In the genomic region with DNA sequence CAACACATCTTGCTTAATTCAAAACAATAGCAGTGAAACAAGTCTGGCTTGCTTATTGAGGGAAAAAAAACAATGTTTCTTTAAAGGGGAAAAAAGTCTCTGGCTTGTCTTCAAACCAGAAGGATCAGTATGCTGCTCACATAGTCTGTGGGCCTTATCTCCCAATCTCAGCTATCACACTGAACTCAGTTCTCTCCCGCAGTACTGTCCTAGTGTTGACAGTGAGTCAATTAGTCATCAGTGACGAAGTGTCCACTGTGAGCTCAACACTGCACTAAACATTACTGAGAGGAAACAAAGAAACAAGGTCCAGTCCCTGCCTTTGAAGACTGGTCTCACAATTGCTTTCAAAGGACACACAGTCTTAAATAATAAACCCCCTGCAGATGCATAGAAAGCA, we compare ENCODE assay signal across 26 mouse cellular contexts.
DNase-seq lines count a peak whose midpoint lies in the region; ATAC-seq lines count a peak whose summit lies in the region.
"Had no signal": no experiment of that assay in that cellular context is flagged by ENCODE, and none has a peak within 500 bp of the region (broad histone marks: within the 10 kb centered on the region; RNA-seq: fewer than 3 reads in every experiment).

No protein-coding gene starts in this region.

- no peaks in the 10 kb centered on the region for H3K4me1 ChIP-seq in lung, embryonic 15.5 days
- H3K4me1 ChIP-seq in midbrain, embryonic 14.5 days (ENCODE audit: control insufficient read depth, insufficient read depth, low read length): no peaks in the 10 kb centered on the region
- no peaks in the 10 kb centered on the region for H3K4me1 ChIP-seq in midbrain, embryonic 15.5 days
- H3K4me1 ChIP-seq: embryonic facial prominence, embryonic 10.5 days; embryonic facial prominence, embryonic 13.5 days; forebrain, embryonic 12.5 days; forebrain, embryonic 15.5 days; heart, embryonic 12.5 days; heart, embryonic 15.5 days; hindbrain, embryonic 13.5 days had no signal

- H3K36me3 ChIP-seq in lung, embryonic 15.5 days: no peaks in the 10 kb centered on the region
- H3K36me3 ChIP-seq in midbrain, embryonic 14.5 days (ENCODE audit: control insufficient read depth, insufficient read depth, low read length): no peaks in the 10 kb centered on the region
- H3K36me3 ChIP-seq in midbrain, embryonic 15.5 days (replicated peaks): no peaks in the 10 kb centered on the region
- H3K36me3 ChIP-seq: embryonic facial prominence, embryonic 10.5 days; embryonic facial prominence, embryonic 13.5 days; forebrain, embryonic 12.5 days; forebrain, embryonic 15.5 days; heart, embryonic 12.5 days; heart, embryonic 15.5 days; hindbrain, embryonic 10.5 days; hindbrain, embryonic 13.5 days had no signal

- H3K9me3 ChIP-seq in lung, embryonic 15.5 days: no peaks in the 10 kb centered on the region
- no peaks in the 10 kb centered on the region for H3K9me3 ChIP-seq in midbrain, embryonic 14.5 days (ENCODE audit: control insufficient read depth, low read length)
- H3K9me3 ChIP-seq in midbrain, embryonic 15.5 days: no peaks in the 10 kb centered on the region
- H3K9me3 ChIP-seq: embryonic facial prominence, embryonic 10.5 days; embryonic facial prominence, embryonic 13.5 days; forebrain, embryonic 12.5 days; forebrain, embryonic 15.5 days; heart, embryonic 12.5 days; heart, embryonic 15.5 days; hindbrain, embryonic 10.5 days; hindbrain, embryonic 13.5 days had no signal

- H3K4me2 ChIP-seq in lung, embryonic 15.5 days: no peak overlapping the region
- H3K4me2 ChIP-seq in midbrain, embryonic 14.5 days (ENCODE audit: low read length): no peak overlapping the region
- H3K4me2 ChIP-seq in midbrain, embryonic 15.5 days: no peak overlapping the region
- H3K4me2 ChIP-seq: embryonic facial prominence, embryonic 13.5 days; forebrain, embryonic 12.5 days; forebrain, embryonic 15.5 days; heart, embryonic 12.5 days; heart, embryonic 15.5 days; hindbrain, embryonic 13.5 days had no signal

- H3K9ac ChIP-seq in lung, embryonic 15.5 days: no peak overlapping the region
- no peak overlapping the region for H3K9ac ChIP-seq in midbrain, embryonic 14.5 days (replicated peaks; ENCODE audit: low read length)
- no peak overlapping the region for H3K9ac ChIP-seq in midbrain, embryonic 15.5 days
- H3K9ac ChIP-seq: embryonic facial prominence, embryonic 13.5 days; forebrain, embryonic 12.5 days; forebrain, embryonic 15.5 days; heart, embryonic 12.5 days; heart, embryonic 15.5 days; hindbrain, embryonic 13.5 days had no signal

- peak; percentile 57; the same call in 1 of the 2 replicates for ATAC-seq in lung, embryonic 15.5 days (ENCODE audit: borderline replicate concordance, extremely low read depth, low FRiP score, low TSS enrichment)
- no peak for ATAC-seq in midbrain, embryonic 14.5 days (ENCODE audit: low FRiP score, low TSS enrichment)
- ATAC-seq in midbrain, embryonic 15.5 days (replicated peaks): no peak
- ATAC-seq: forebrain, embryonic 15.5 days; Patski had no signal

- no peak overlapping the region for H3K27ac ChIP-seq in lung, embryonic 15.5 days
- H3K27ac ChIP-seq in midbrain, embryonic 14.5 days (replicated peaks; ENCODE audit: low read depth, low read length): no peak overlapping the region
- no peak overlapping the region for H3K27ac ChIP-seq in midbrain, embryonic 15.5 days
- H3K27ac ChIP-seq: embryonic facial prominence, embryonic 10.5 days; embryonic facial prominence, embryonic 13.5 days; forebrain, embryonic 12.5 days; forebrain, embryonic 15.5 days; heart, embryonic 15.5 days; hindbrain, embryonic 10.5 days; hindbrain, embryonic 13.5 days had no signal

- DNase-seq in embryo, embryonic 10 days (ENCODE audit: low spot score): peak; percentile 10
- DNase-seq in embryo, embryonic 9.5 days (ENCODE audit: extremely low spot score): no peak
- DNase-seq in lung, postnatal 36 days: no peak
- peak; percentile 11 for DNase-seq in midbrain, embryonic 14.5 days
- DNase-seq in T-cell, adult 2 months (ENCODE audit: low spot score): no peak
- DNase-seq: adrenal gland, adult 2 months; adrenal gland, postnatal 14 days; cerebellum, adult 11-12 months; cerebellum, adult 9-10 months; cerebellum, postnatal 14 days; gastrocnemius, postnatal 25 days; heart, adult 18-20 months; heart, postnatal 10 days; heart, postnatal 36 days had no signal

- H3K27me3 ChIP-seq in lung, embryonic 15.5 days: no peaks in the 10 kb centered on the region
- H3K27me3 ChIP-seq in midbrain, embryonic 14.5 days (ENCODE audit: control insufficient read depth, insufficient read depth, low read length): no peaks in the 10 kb centered on the region
- no peaks in the 10 kb centered on the region for H3K27me3 ChIP-seq in midbrain, embryonic 15.5 days (replicated peaks)
- H3K27me3 ChIP-seq: embryonic facial prominence, embryonic 13.5 days; forebrain, embryonic 12.5 days; forebrain, embryonic 15.5 days; heart, embryonic 12.5 days; heart, embryonic 15.5 days; hindbrain, embryonic 13.5 days had no signal

- WGBS in lung, embryonic 15.5 days: 19% methylated on average over 2 of the region's 2 CpGs
- WGBS in midbrain, embryonic 14.5 days: 27% methylated on average over 2 of the region's 2 CpGs
- WGBS in midbrain, embryonic 15.5 days: 34% methylated on average over 2 of the region's 2 CpGs

- H3K4me3 ChIP-seq in lung, embryonic 15.5 days: no peak overlapping the region
- no peak overlapping the region for H3K4me3 ChIP-seq in midbrain, embryonic 14.5 days (replicated peaks; ENCODE audit: low read depth, low read length)
- H3K4me3 ChIP-seq in midbrain, embryonic 15.5 days: no peak overlapping the region
- H3K4me3 ChIP-seq: embryonic facial prominence, embryonic 10.5 days; embryonic facial prominence, embryonic 13.5 days; erythroblast, embryonic 14.5 days; forebrain, embryonic 12.5 days; forebrain, embryonic 15.5 days; heart, embryonic 12.5 days; heart, embryonic 15.5 days; hindbrain, embryonic 10.5 days; hindbrain, embryonic 13.5 days had no signal

Comparison
In these comparisons a context has a peak if more than half of its experiments do, and no peak if none do; other contexts are left out.
1. DNase-seq: peak in embryo, embryonic 10 days (single experiment) and midbrain, embryonic 14.5 days (single experiment); none in embryo, embryonic 9.5 days (single experiment), lung, postnatal 36 days (single experiment) and T-cell, adult 2 months (single experiment).